Mouse (Mus musculus): ENCODE results near the gene Olfm4. TPM values are rescaled to one million over a fixed set of nuclear protein-coding genes. Genes with fewer than 3 reads are reported as not detected.

The Olfm4 gene
- polyA plus RNA-seq, 1 experiment from 2014 or later, result 0.82 TPM

- Histone ChIP-seq H3K9me3 (ENCODE audit: low read depth, low read length) (no peaks in the 10 kb centered on the region), H3K9ac (no peak overlapping the region), H3K4me3 (ENCODE audit: low read depth, low read length) (no peak overlapping the region), H3K27me3 (ENCODE audit: insufficient read depth, low read length) (no peaks in the 10 kb centered on the region), H3K4me2 (no peak overlapping the region), H3K36me3 (ENCODE audit: insufficient read depth) (no peaks in the 10 kb centered on the region), H3K27ac (ENCODE audit: low read depth) (no peak overlapping the region), H3K4me1 (ENCODE audit: insufficient read depth) (no peaks in the 10 kb centered on the region)
- WGBS, result 43% methylated on average over 4 of the region's 4 CpGs
- peak; percentile 25 for DNase-seq
- no peak for TF ChIP-seq CTCF (IDR thresholded peaks at IDR 0.05; ENCODE audit: low read depth)
- ATAC-seq (ENCODE audit: insufficient read depth), result 0 out of 2 replicates have a peak, but pooled peaks have one; percentile 19
Measured at GRCm38 (mm10) chr14:79989785-79990184, 5.9 kb downstream of the Olfm4 start.

- DNase-seq, result no peak
Measured at GRCm38 (mm10) chr14:79990547-79990946, 6.7 kb downstream of the Olfm4 start.

GRCm38 (mm10) chr14:79997534-79997933 lies 13.7 kb downstream of the Olfm4 start:
- no peaks in the 10 kb centered on the region for H3K36me3 ChIP-seq (ENCODE audit: insufficient read depth)
- no peak overlapping the region for H3K4me2 ChIP-seq
- no peak overlapping the region for H3K9ac ChIP-seq
- no peak overlapping the region for H3K4me3 ChIP-seq (ENCODE audit: low read depth, low read length)
- DNase-seq, result no peak
- no peak overlapping the region for H3K27ac ChIP-seq (ENCODE audit: low read depth)
- H3K27me3 ChIP-seq (ENCODE audit: insufficient read depth, low read length), result no peaks in the 10 kb centered on the region
- H3K4me1 ChIP-seq (ENCODE audit: insufficient read depth), result no peaks in the 10 kb centered on the region
- ATAC-seq (ENCODE audit: insufficient read depth), result no peak
- no peaks in the 10 kb centered on the region for H3K9me3 ChIP-seq (ENCODE audit: low read depth, low read length)
- no peak for TF ChIP-seq CTCF (IDR thresholded peaks at IDR 0.05; ENCODE audit: low read depth)
- WGBS, result 77% methylated on average over 4 of the region's 4 CpGs

More at GRCm38 (mm10) chr14:79990547-79990946, 6.7 kb downstream of the Olfm4 start:
- Histone ChIP-seq H3K9ac (no peak overlapping the region), H3K27me3 (ENCODE audit: insufficient read depth, low read length) (no peaks in the 10 kb centered on the region), H3K36me3 (ENCODE audit: insufficient read depth) (no peaks in the 10 kb centered on the region), H3K4me1 (ENCODE audit: insufficient read depth) (no peaks in the 10 kb centered on the region), H3K27ac (ENCODE audit: low read depth) (no peak overlapping the region), H3K9me3 (ENCODE audit: low read depth, low read length) (no peaks in the 10 kb centered on the region), H3K4me3 (ENCODE audit: low read depth, low read length) (no peak overlapping the region), H3K4me2 (no peak overlapping the region)
- 52% methylated on average over 5 of the region's 5 CpGs for WGBS
- no peak for TF ChIP-seq CTCF (IDR thresholded peaks at IDR 0.05; ENCODE audit: low read depth)
- ATAC-seq (ENCODE audit: insufficient read depth), result no peak

- H3K27me3 ChIP-seq (ENCODE audit: insufficient read depth, low read length), result no peaks in the 10 kb centered on the region
- no peaks in the 10 kb centered on the region for H3K4me1 ChIP-seq (ENCODE audit: insufficient read depth)
- DNase-seq (no peak), ATAC-seq (ENCODE audit: insufficient read depth) (no peak)
- no peaks in the 10 kb centered on the region for H3K36me3 ChIP-seq (ENCODE audit: insufficient read depth)
- TF ChIP-seq CTCF (IDR thresholded peaks at IDR 0.05; ENCODE audit: low read depth), result no peak
- H3K4me2 ChIP-seq, result no peak overlapping the region
- WGBS, result 59% methylated on average over 8 of the region's 8 CpGs
- no peak overlapping the region for H3K4me3 ChIP-seq (ENCODE audit: low read depth, low read length)
- no peak overlapping the region for H3K27ac ChIP-seq (ENCODE audit: low read depth)
- no peak overlapping the region for H3K9ac ChIP-seq
- no peaks in the 10 kb centered on the region for H3K9me3 ChIP-seq (ENCODE audit: low read depth, low read length)
Measured at GRCm38 (mm10) chr14:80000110-80000531, 16.2 kb downstream of the Olfm4 start.

GRCm38 (mm10) chr14:80007686-80008085 lies 23.8 kb downstream of the Olfm4 start:
- Histone ChIP-seq H3K4me2 (no peak overlapping the region), H3K36me3 (ENCODE audit: insufficient read depth) (no peaks in the 10 kb centered on the region), H3K27me3 (ENCODE audit: insufficient read depth, low read length) (no peaks in the 10 kb centered on the region), H3K27ac (ENCODE audit: low read depth) (no peak overlapping the region), H3K9ac (no peak overlapping the region), H3K9me3 (ENCODE audit: low read depth, low read length) (no peaks in the 10 kb centered on the region), H3K4me1 (ENCODE audit: insufficient read depth) (no peaks in the 10 kb centered on the region), H3K4me3 (ENCODE audit: low read depth, low read length) (no peak overlapping the region)
- no peak for DNase-seq
- WGBS, result 67% methylated on average over 3 of the region's 3 CpGs
- TF ChIP-seq CTCF (IDR thresholded peaks at IDR 0.05; ENCODE audit: low read depth), result no peak
- no peak for ATAC-seq (ENCODE audit: insufficient read depth)

GRCm38 (mm10) chr14:80010426-80010825 lies 26.5 kb downstream of the Olfm4 start:
- H3K4me2 ChIP-seq, result no peak overlapping the region
- H3K9me3 ChIP-seq (ENCODE audit: low read depth, low read length), result no peaks in the 10 kb centered on the region
- H3K27me3 ChIP-seq (ENCODE audit: insufficient read depth, low read length), result no peaks in the 10 kb centered on the region
- no peaks in the 10 kb centered on the region for H3K36me3 ChIP-seq (ENCODE audit: insufficient read depth)
- H3K27ac ChIP-seq (ENCODE audit: low read depth), result no peak overlapping the region
- 0 out of 2 replicates have a peak, but pooled peaks cover 2% of the 10 kb centered on the region for H3K4me1 ChIP-seq (ENCODE audit: insufficient read depth)
- no peak overlapping the region for H3K9ac ChIP-seq
- ATAC-seq (ENCODE audit: insufficient read depth) (no peak), DNase-seq (no peak)
- no peak for TF ChIP-seq CTCF (IDR thresholded peaks at IDR 0.05; ENCODE audit: low read depth)
- WGBS, result 77% methylated on average over 3 of the region's 3 CpGs
- no peak overlapping the region for H3K4me3 ChIP-seq (ENCODE audit: low read depth, low read length)

GRCm38 (mm10) chr14:80014966-80015365 lies 31.1 kb downstream of the Olfm4 start:
- WGBS, result 43% methylated on average over 6 of the region's 6 CpGs
- TF ChIP-seq CTCF (IDR thresholded peaks at IDR 0.05; ENCODE audit: low read depth), result no peak
- ATAC-seq (ENCODE audit: insufficient read depth), result no peak

GRCm38 (mm10) chr14:80016112-80016511 lies 32.2 kb downstream of the Olfm4 start:
- H3K27me3 ChIP-seq (ENCODE audit: insufficient read depth, low read length), result no peaks in the 10 kb centered on the region
- ATAC-seq (ENCODE audit: insufficient read depth) (peak; percentile 79), DNase-seq (peak; percentile 88)
- no peak overlapping the region for H3K4me3 ChIP-seq (ENCODE audit: low read depth, low read length)
- no peak for TF ChIP-seq CTCF (IDR thresholded peaks at IDR 0.05; ENCODE audit: low read depth)
- no peak overlapping the region for H3K9ac ChIP-seq
- no peak overlapping the region for H3K27ac ChIP-seq (ENCODE audit: low read depth)
- no peak overlapping the region for H3K4me2 ChIP-seq
- H3K4me1 ChIP-seq (ENCODE audit: insufficient read depth), result 0 out of 2 replicates have a peak, but pooled peaks cover 6% of the 10 kb centered on the region
- no peaks in the 10 kb centered on the region for H3K36me3 ChIP-seq (ENCODE audit: insufficient read depth)
- H3K9me3 ChIP-seq (ENCODE audit: low read depth, low read length), result no peaks in the 10 kb centered on the region

More at GRCm38 (mm10) chr14:80014966-80015365, 31.1 kb downstream of the Olfm4 start:
- Histone ChIP-seq H3K4me1 (ENCODE audit: insufficient read depth) (0 out of 2 replicates have a peak, but pooled peaks cover 6% of the 10 kb centered on the region), H3K4me2 (no peak overlapping the region), H3K9ac (no peak overlapping the region), H3K4me3 (ENCODE audit: low read depth, low read length) (no peak overlapping the region), H3K27me3 (ENCODE audit: insufficient read depth, low read length) (no peaks in the 10 kb centered on the region), H3K36me3 (ENCODE audit: insufficient read depth) (no peaks in the 10 kb centered on the region), H3K9me3 (ENCODE audit: low read depth, low read length) (no peaks in the 10 kb centered on the region), H3K27ac (ENCODE audit: low read depth) (no peak overlapping the region)
- no peak for DNase-seq
